Mouse (Mus musculus): ENCODE measurements around the gene Lingo2. TPM values are rescaled to one million over a fixed set of nuclear protein-coding genes. Genes with fewer than 3 reads are reported as not detected.

The Lingo2 gene
- total and polyA plus RNA-seq, 2 experiments from 2014 or later: 51.6 to 59.7 TPM

GRCm38 (mm10) chr4:36775088-36775487, 176.5 kb downstream of the Lingo2 start:
- DNase-seq (ENCODE audit: low spot score) (no peak), ATAC-seq (ENCODE audit: low FRiP score) (no peak)
- Histone ChIP-seq H3K27me3 (ENCODE audit: insufficient read depth, low read length) (no peaks in the 10 kb centered on the region), H3K4me1 (ENCODE audit: insufficient read depth, low read length) (no peaks in the 10 kb centered on the region), H3K9ac (replicated peaks; ENCODE audit: low read length, poor library complexity, severe bottlenecking) (no peak overlapping the region), H3K36me3 (ENCODE audit: insufficient read depth, low read length) (no peaks in the 10 kb centered on the region), H3K4me2 (ENCODE audit: low read depth, low read length, poor library complexity, severe bottlenecking) (no peak overlapping the region), H3K27ac (ENCODE audit: low read depth, low read length) (no peak overlapping the region), H3K9me3 (ENCODE audit: low read length) (no peaks in the 10 kb centered on the region), H3K4me3 (ENCODE audit: low read depth, low read length) (no peak overlapping the region)
- WGBS: 89% methylated on average over 4 of the region's 4 CpGs
- no peak for TF ChIP-seq CTCF (IDR thresholded peaks at IDR 0.05)

DNA sequence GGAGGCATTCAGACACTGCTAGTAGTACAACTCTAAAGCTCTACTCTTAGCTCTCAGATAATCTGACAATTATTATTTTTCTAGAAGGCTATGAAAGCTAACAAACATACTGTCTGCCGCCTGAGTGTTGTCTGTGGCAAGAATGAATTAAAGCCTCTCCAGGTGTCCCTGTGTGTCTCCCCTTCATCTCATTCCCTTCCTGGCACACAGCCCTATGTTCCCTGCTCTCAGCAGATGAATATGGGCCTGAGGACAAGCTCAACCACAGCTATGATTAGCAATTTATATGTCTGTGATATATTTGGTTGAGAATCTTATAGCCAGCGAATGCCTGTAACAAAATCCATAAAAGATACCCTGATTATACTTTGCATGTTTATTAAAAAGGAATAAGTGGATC, 220.9 kb downstream of the Lingo2 start:
- no peaks in the 10 kb centered on the region for H3K4me1 ChIP-seq (ENCODE audit: insufficient read depth, low read length)
- no peak overlapping the region for H3K27ac ChIP-seq (ENCODE audit: low read depth, low read length)
- H3K36me3 ChIP-seq (ENCODE audit: insufficient read depth, low read length): no peaks in the 10 kb centered on the region
- no peak overlapping the region for H3K9ac ChIP-seq (replicated peaks; ENCODE audit: low read length, poor library complexity, severe bottlenecking)
- H3K4me3 ChIP-seq (ENCODE audit: low read depth, low read length): no peak overlapping the region
- H3K4me2 ChIP-seq (ENCODE audit: low read depth, low read length, poor library complexity, severe bottlenecking): no peak overlapping the region
- ATAC-seq (ENCODE audit: low FRiP score) (no peak), DNase-seq (ENCODE audit: low spot score) (no peak)
- WGBS: 38% methylated on average over 2 of the region's 2 CpGs
- no peaks in the 10 kb centered on the region for H3K9me3 ChIP-seq (ENCODE audit: low read length)
- H3K27me3 ChIP-seq (ENCODE audit: insufficient read depth, low read length): no peaks in the 10 kb centered on the region
- no peak for TF ChIP-seq CTCF (IDR thresholded peaks at IDR 0.05)

GRCm38 (mm10) chr4:36716411-36716810, 235.1 kb downstream of the Lingo2 start:
- 73% methylated on average over 1 of the region's 1 CpGs for WGBS
- H3K9me3 ChIP-seq (ENCODE audit: low read length): no peaks in the 10 kb centered on the region
- DNase-seq (ENCODE audit: low spot score): no peak

GRCm38 (mm10) chr4:36698888-36699287, 252.7 kb downstream of the Lingo2 start:
- ATAC-seq (ENCODE audit: low FRiP score) (no peak), DNase-seq (ENCODE audit: low spot score) (no peak)
- no peaks in the 10 kb centered on the region for H3K9me3 ChIP-seq (ENCODE audit: low read length)
- H3K27me3 ChIP-seq (ENCODE audit: insufficient read depth, low read length): no peaks in the 10 kb centered on the region
- no peak overlapping the region for H3K9ac ChIP-seq (replicated peaks; ENCODE audit: low read length, poor library complexity, severe bottlenecking)
- H3K4me3 ChIP-seq (ENCODE audit: low read depth, low read length): no peak overlapping the region
- no peaks in the 10 kb centered on the region for H3K4me1 ChIP-seq (ENCODE audit: insufficient read depth, low read length)
- no peak for TF ChIP-seq CTCF (IDR thresholded peaks at IDR 0.05)
- WGBS: 84% methylated on average over 3 of the region's 3 CpGs
- H3K36me3 ChIP-seq (ENCODE audit: insufficient read depth, low read length): no peaks in the 10 kb centered on the region
- no peak overlapping the region for H3K4me2 ChIP-seq (ENCODE audit: low read depth, low read length, poor library complexity, severe bottlenecking)
- H3K27ac ChIP-seq (ENCODE audit: low read depth, low read length): no peak overlapping the region

More at GRCm38 (mm10) chr4:36716411-36716810, 235.1 kb downstream of the Lingo2 start:
- Histone ChIP-seq H3K4me2 (ENCODE audit: low read depth, low read length, poor library complexity, severe bottlenecking) (no peak overlapping the region), H3K4me3 (ENCODE audit: low read depth, low read length) (no peak overlapping the region), H3K27me3 (ENCODE audit: insufficient read depth, low read length) (no peaks in the 10 kb centered on the region), H3K9ac (replicated peaks; ENCODE audit: low read length, poor library complexity, severe bottlenecking) (no peak overlapping the region), H3K36me3 (ENCODE audit: insufficient read depth, low read length) (no peaks in the 10 kb centered on the region), H3K27ac (ENCODE audit: low read depth, low read length) (no peak overlapping the region), H3K4me1 (ENCODE audit: insufficient read depth, low read length) (no peaks in the 10 kb centered on the region)
- no peak for ATAC-seq (ENCODE audit: low FRiP score)
- no peak for TF ChIP-seq CTCF (IDR thresholded peaks at IDR 0.05)

DNA sequence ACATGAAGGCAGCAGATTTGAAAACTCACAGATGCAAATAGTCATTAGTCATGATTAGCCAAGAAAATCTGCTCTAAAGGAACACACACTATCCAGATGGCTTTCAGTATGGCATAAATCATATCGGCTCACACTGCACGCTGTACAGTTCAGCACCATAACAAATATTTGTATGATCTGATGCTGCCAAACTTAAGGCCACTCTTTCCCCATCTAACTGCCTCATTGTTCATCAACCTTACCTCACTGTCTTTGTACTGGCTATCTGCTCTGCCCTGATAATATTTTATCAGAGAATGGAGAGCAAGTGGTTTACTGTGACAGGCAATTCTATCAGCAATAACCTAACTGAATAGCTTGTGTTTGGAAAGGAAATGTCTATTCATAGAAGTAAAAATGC, 254.7 kb downstream of the Lingo2 start:
- Histone ChIP-seq H3K36me3 (ENCODE audit: insufficient read depth, low read length) (no peaks in the 10 kb centered on the region), H3K27me3 (ENCODE audit: insufficient read depth, low read length) (no peaks in the 10 kb centered on the region), H3K9me3 (ENCODE audit: low read length) (no peaks in the 10 kb centered on the region), H3K9ac (replicated peaks; ENCODE audit: low read length, poor library complexity, severe bottlenecking) (no peak overlapping the region), H3K4me2 (ENCODE audit: low read depth, low read length, poor library complexity, severe bottlenecking) (no peak overlapping the region), H3K4me1 (ENCODE audit: insufficient read depth, low read length) (no peaks in the 10 kb centered on the region), H3K27ac (ENCODE audit: low read depth, low read length) (no peak overlapping the region), H3K4me3 (ENCODE audit: low read depth, low read length) (no peak overlapping the region)
- no peak for TF ChIP-seq CTCF (IDR thresholded peaks at IDR 0.05)
- DNase-seq (ENCODE audit: low spot score) (no peak), ATAC-seq (ENCODE audit: low FRiP score) (no peak)
- WGBS: 95% methylated on average over 2 of the region's 2 CpGs

DNA sequence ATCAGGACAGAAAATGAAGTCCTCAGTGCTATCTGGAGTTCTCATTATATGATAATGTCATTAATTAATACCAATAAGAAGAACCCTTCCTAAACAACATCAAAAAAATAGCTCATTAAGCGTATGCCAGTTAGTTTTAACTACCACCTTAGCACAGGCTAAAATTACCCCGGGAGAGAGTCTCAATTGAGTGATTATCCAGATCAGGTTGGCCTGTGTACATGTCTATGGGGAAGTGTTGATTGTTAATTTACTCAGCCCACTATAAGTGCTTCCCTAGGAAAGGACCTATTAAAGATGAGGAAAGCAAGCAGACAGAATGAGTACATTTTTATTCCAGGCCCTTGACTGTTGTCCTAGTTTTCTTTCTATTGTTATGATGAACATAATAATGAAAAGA, 291.6 kb downstream of the Lingo2 start:
- WGBS: 78% methylated on average over 2 of the region's 2 CpGs
- no peaks in the 10 kb centered on the region for H3K4me1 ChIP-seq (ENCODE audit: insufficient read depth, low read length)
- H3K27ac ChIP-seq (ENCODE audit: low read depth, low read length): no peak overlapping the region
- ATAC-seq (ENCODE audit: low FRiP score): no peak
- TF ChIP-seq CTCF (IDR thresholded peaks at IDR 0.05): no peak
- no peaks in the 10 kb centered on the region for H3K9me3 ChIP-seq (ENCODE audit: low read length)
- H3K36me3 ChIP-seq (ENCODE audit: insufficient read depth, low read length): no peaks in the 10 kb centered on the region
- H3K4me3 ChIP-seq (ENCODE audit: low read depth, low read length): no peak overlapping the region
- H3K27me3 ChIP-seq (ENCODE audit: insufficient read depth, low read length): no peaks in the 10 kb centered on the region
- no peak overlapping the region for H3K9ac ChIP-seq (replicated peaks; ENCODE audit: low read length, poor library complexity, severe bottlenecking)
- no peak for DNase-seq (ENCODE audit: low spot score)
- H3K4me2 ChIP-seq (ENCODE audit: low read depth, low read length, poor library complexity, severe bottlenecking): no peak overlapping the region
